Mouse (Mus musculus): ENCODE data around the gene Slc43a2. TPM values are rescaled to one million over a fixed set of nuclear protein-coding genes. Genes with fewer than 3 reads are reported as not detected.

Slc43a2 gene
- polyA plus RNA-seq, 1 experiment: 11.3 TPM

GRCm38 (mm10) chr11:75529771-75530170, 1.7 kb upstream of the Slc43a2 start:
- no peak for DNase-seq (ENCODE audit: low spot score)

DNA sequence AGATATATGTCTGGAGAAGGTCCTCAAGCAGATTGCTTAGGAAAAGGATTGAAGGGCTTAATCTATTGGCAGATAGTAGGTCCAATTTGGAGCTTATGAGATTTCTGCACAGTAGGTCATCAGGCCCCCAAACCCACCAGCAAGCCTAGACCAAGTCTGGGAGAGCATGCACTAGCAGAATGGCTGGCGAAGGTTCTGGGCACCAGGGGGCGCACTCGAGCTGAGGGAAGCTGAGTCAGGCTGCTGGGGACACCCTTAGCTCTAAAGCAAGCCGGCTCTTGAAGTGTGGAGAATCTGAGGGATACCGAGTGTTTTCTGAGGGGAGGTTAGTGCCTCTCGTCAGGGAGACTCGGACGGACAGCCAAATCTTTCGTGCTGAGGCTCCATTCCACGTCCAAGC, 1.2 kb upstream of the Slc43a2 start:
- DNase-seq (ENCODE audit: low spot score): peak; percentile 99

DNA sequence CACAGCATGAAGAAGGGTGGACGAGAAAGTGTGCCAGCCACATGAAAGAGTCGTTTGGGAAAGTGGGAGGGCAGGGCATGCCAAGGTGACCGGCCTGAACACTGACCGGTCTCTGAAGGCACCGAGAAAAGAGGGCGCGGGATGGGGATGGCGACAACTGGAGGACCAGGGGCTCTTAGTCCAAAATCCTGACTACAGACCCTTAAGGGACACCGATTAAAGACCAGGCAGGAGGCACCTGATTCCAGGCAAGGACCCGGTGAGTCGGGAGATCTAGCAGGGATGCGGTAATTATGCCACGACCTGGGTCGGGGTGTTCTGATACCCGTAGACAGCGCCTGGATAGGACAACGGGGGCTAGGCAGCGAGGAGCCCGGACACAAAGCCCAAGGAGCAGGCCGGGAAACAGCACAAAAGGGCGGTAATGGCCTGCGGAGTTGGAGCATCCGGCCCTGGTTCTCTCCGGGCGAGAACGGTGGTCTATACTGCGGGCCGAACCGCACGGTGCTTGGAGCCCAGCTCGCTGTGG, 585 bp upstream of the Slc43a2 start:
- DNase-seq (ENCODE audit: low spot score): no peak

DNA sequence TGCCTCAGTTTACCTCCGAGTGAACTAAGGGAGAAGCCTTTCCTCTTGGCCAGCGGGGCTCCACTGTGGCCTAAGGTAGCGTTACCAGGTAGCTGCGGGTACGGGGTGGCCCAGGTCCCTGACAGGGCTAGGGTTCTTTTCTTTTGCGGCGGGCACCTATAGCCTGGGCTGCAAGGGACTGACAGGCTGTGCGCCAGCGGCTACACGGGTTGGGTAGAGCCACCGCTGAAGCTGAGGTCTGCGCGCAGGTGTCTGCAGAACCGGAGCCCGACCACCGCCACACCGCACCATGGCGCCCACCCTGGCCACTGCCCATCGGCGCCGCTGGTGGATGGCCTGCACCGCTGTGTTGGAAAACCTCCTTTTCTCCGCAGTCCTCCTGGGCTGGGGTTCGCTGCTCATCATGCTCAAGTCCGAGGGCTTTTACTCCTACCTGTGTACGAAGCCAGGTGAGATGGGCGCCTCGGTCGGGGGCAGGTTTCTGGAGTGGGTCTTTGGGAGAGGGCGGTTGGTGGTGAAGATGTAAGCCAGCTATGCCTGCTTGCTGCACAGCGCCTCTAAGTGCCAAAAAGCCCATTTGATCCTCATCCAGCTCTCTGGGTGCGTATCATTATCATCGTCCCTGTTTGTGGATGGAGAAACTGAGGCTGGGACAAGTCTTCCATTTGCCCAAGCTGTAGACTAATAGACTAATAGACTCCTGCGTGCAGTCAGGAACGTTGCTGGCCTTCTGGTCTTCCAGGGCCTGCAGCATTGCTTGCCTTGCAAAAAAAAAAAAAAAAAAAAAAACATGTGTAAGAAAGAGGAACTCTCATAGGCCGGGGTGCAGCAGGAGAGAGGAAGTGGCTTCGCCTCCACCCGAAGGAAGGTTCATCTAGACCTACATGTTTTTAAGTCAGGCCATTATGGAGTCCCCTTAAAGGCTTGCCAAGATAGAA, 1.1 kb downstream of the Slc43a2 start:
- DNase-seq (ENCODE audit: low spot score): no peak

- DNase-seq (ENCODE audit: low spot score): no peak
Measured at GRCm38 (mm10) chr11:75533314-75534015, 2.0 kb downstream of the Slc43a2 start.

DNA sequence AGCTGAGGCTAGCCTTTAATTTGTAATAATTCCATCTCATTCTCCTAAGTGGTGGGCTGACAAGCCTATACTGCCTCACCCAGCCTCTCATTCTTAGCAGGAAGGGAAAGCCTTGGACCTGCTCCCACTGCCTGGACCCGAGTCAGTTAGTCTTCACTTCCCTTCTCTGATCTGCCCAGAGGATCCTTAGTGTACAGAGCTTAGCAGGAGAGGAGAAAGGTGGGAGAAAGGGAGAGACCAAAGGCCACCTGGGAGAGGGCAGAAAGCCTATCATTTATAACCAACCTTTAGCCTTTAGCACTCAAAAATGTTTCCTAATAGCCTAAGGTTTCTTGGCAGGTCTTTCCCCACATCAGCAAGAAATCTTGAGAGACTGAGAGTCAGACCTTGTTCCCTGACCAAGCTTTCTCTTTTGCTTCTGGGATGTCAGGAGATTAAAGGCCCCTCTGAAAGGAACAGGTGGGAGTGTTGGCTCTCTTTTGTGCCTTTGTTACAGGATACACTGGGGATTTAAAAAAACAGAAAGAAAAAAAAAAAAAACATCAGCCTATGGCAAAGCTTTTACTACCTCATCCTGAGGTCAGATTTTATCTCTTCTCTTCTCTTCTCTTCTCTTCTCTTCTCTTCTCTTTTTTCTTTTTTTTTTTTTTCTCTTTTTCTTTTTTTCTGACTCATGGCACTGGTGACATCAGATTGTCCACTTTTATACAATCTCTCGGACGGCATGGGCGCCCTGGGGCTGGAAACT, 3.0 kb downstream of the Slc43a2 start:
- no peak for DNase-seq (ENCODE audit: low spot score)

- no peak for DNase-seq (ENCODE audit: low spot score)
Measured at GRCm38 (mm10) chr11:75535106-75535795, 3.8 kb downstream of the Slc43a2 start.

DNA sequence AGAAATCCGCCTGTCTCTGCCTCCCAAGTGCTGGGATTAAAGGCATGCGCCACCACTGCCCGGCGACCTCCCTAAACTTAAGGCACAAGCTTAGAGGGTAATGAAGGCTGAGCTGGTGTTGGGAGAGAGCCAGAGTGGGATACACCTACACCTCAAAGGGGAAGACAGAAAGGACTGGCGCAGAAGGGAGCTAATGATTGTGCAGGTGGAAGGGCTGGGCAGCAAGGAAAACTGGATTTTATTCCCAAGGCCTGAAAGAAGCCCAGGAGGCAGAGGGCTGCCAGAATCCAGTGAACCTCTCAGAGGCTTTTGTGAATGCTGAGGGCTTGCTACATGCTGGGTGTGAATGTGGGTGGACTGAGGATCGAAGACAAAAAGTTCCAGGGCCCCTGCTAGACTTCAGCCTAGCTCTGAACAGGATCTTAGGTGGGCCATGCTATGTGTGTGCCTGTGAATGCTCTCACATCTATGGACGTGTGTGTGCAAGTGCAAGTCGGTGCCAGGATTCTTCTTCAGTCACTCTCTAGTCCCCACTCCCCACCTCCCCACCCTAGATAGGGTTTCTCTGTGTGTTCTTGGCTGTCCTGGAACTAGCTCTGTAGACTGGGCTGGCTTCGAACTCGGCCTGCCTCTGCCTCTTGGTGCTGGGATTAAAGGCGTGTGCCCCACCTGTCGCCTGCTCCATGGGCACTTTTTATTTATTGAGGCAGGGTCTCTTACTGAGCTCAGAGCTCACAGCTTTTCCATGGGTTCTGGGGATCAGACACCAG, 4.9 kb downstream of the Slc43a2 start:
- DNase-seq (ENCODE audit: low spot score): no peak

GRCm38 (mm10) chr11:75537025-75537414, 5.5 kb downstream of the Slc43a2 start:
- DNase-seq (ENCODE audit: low spot score): no peak

DNA sequence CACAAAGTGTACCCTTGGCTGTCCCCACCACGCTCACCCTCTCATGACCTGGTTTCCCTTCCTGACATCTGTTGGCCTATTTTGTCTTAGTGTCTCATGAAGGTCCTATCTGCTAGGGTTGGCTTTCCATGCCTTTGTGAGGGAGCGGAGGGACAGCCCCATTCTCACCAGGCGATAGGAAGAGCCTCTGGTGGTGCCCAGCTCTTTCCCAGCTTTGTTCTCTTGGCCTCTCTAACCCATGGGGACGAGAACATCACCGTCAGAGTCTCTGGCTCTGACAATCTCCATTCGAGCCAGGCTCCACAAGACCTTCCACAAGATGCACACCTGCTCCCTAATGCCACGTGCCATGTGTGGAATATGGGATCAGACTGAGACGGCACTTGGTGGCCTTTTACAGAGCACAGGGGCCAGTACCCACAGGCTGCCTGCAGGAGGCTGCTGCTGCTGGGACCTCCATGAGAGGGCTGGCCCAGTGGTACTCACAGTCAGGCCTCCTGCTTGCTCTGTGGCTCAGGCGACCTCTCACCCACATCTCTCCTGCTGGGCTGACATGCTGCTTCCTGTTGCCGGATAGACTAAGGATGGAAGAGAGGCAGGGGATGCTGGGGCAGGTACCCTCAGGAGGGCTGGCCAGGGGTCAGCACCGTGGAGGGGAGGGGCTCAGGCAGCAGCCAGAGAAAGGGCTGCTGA, 6.1 kb downstream of the Slc43a2 start:
- no peak for DNase-seq (ENCODE audit: low spot score)

DNA sequence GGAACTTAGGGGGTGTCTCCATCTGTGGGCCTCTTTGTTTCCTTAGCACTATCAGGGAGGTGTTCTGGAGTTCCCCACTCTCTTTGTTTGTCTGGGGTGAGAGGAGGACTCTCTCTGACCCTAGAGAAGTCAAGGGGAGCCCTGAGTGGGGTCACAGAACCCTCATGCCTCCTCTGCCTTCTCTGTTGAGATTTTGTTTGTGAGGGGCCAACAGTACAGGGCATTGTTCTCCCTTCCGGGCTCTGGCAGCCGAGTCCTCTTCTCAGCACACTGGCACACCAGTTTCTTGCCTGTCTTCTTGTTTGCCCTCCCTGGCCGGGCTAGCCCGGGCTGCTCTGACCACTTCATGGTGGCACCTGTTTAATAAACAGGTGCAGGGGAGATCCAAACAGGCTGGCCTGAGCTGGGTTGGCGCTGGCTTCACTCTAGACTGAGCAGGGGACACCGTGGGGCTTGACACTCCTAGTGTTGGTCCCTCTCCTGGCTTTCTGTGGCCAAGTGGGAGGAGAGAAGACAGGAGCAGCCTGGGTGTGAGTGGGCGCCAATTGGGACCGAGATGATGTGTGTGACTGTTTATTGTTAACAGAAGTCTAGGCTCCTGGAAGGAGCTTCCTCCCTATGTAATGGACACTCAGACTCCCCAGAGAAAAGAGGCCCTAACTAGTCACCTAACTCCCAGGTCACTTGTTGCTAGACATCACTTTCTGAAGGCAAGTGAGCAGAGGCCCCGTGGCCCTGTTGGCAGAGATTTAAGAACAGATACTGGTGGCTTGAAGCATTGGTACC, 6.9 kb downstream of the Slc43a2 start:
- DNase-seq (ENCODE audit: low spot score): no peak

- DNase-seq (ENCODE audit: low spot score): no peak
Measured at GRCm38 (mm10) chr11:75538970-75539299, 7.4 kb downstream of the Slc43a2 start.

GRCm38 (mm10) chr11:75540209-75540608, 8.7 kb downstream of the Slc43a2 start:
- no peak for DNase-seq (ENCODE audit: low spot score)

DNA sequence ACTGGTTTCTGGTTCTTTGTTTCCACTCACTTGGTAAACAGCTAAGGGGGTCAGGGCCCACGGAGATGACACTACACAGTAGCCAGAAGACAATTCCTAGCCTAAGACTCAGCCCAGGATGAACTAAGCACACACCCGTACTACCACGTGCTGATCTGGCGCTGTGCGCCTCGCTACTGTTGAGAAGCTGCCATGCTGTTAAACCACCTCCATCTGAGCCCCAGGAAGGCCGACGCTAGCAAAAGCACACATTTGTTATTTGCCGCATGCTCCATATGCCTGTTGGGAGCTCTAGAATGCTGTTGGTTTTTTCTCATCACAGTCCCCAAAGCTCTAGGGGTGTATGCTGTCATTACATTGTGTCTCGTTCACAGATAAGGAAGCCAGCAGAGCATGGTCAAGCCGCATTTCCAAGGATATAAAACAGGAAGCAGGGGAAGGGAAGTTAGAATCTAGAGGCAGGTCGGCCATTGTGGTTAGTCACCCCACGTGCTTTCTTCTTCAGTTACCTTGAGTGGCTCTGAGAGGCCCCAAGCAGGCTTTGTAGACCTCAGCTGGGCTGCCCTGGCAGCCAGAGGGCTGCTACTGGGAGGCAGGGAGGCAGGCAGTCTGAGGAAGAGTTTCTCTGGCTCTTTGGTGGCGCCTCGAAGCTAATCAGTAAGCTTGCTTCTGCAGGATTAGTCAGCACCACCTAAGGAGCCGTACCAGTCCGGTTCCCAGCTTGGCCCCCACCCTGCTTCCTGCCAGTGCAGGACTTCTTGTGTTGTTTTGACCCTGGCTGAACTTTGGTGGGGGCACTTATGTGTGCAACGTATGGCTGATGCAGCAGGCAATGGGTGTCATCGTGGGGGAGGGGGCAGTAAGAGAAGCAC, 9.5 kb downstream of the Slc43a2 start:
- no peak for DNase-seq (ENCODE audit: low spot score)

GRCm38 (mm10) chr11:75544713-75545112, 13.2 kb downstream of the Slc43a2 start:
- DNase-seq (ENCODE audit: low spot score): no peak

GRCm38 (mm10) chr11:75546057-75546456, 14.6 kb downstream of the Slc43a2 start:
- DNase-seq (ENCODE audit: low spot score): no peak

DNA sequence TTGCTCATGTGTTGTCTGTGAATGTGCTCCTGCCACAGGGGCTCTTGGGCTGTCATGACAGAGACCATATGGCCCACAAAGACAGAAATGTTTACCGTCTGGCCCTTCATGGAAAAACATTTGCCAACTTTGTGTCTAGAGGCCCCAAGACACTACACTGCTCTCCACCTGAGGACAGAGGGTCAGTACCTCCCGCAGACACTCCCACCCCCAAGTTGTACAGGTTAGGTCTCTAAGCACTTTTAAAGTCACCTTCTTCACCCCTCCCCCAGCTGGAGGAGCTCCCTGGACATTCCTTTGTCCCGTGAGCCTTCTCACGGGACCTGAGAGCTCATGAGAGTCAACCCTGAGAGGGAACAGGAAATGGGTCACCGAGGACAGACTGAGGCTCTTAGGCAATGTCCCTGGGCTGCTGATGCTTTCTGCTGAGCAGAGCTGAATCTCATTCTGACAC, 18.2 kb downstream of the Slc43a2 start:
- no peak for DNase-seq (ENCODE audit: low spot score)

Data from urinary bladder, adult 2 months (tissue).